Mouse (Mus musculus) embryonic fibroblast, embryonic 13.5 days (primary cell): ENCODE data around the gene Med24.

ENCODE experiments used
- CTCF ChIP-seq: IDR thresholded peaks from 2 replicates; pipeline ENCODE4 v1.5.1; 2011; ENCODE audit warnings: mild to moderate bottlenecking, control low read depth, low read length, moderate library complexity, borderline replicate concordance; ENCODE audit not compliant: insufficient read depth
- POLR2A ChIP-seq: IDR thresholded peaks from 2 replicates; pipeline ENCODE4 v1.6.1; 2011; ENCODE audit warnings: low read depth, mild to moderate bottlenecking, control low read depth, low read length, moderate library complexity

DNA sequence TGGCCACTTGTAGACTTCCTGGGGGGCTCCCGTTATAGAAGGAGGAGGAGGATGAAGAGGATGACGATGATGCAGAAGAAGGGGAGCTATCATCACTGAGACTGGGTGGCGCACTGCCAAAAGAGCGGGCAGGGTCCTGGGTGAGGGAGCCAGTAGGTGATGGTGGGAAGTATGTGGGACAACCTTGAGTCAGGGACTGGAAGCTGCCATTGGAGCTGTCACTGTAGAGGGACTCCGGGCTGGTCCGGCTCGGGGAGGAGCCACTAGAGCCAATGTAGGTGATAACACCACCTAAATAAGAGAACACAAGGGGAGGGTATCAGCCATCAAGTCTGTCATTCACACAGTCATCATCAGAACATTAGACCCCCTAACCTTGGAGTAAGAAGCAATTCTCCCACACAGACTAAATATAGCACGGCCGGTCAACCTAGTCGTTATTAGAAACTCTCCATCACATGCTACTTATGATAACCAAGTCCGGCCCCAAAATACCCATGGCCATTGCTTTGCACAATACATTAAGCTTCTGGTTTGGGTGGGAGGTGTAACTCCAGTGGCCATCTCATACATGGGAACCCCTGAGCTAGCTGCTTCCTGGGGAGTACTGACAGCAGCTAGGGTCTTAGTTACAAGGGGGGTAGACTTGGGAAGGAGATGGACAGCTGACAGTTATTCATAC is 42.8 kb upstream of the Med24 start:
- no peak for TF ChIP-seq POLR2A
- TF ChIP-seq CTCF, result no peak
